Mouse (Mus musculus) E14TG2a.4 (cell line): ENCODE data around the gene Adgrg5.

Experiments used
- H3K27me3 ChIP-seq: 2 replicates; pipeline ENCODE4 v1.6.1; 2014; ENCODE audit warnings: low read length, control low read depth; ENCODE audit not compliant: insufficient read depth
- H3K36me3 ChIP-seq: 2 replicates; pipeline ENCODE4 v1.6.1; 2014; ENCODE audit warnings: low read length, control low read depth; ENCODE audit not compliant: insufficient read depth
- H3K4me1 ChIP-seq: replicated peaks from 2 replicates; pipeline ENCODE4 v1.6.1; 2014; ENCODE audit warnings: low read depth, low read length, control low read depth
- H3K4me3 ChIP-seq: replicated peaks from 2 replicates; pipeline ENCODE4 v1.5.1; 2014; ENCODE audit warnings: mild to moderate bottlenecking, low read length
- H3K9me3 ChIP-seq: 2 replicates; pipeline ENCODE4 v1.6.1; 2014; ENCODE audit warnings: low read length, control low read depth
- CTCF ChIP-seq: conservative IDR thresholded peaks from 2 replicates; pipeline ENCODE4 v1.5.1; 2014; ENCODE audit warnings: low read length
- NANOG ChIP-seq: IDR thresholded peaks from 2 replicates; pipeline ENCODE4 v1.6.1; 2014; ENCODE audit warnings: borderline replicate concordance, low read length, mixed read lengths
- POU5F1 ChIP-seq: IDR thresholded peaks from 2 replicates; pipeline ENCODE4 v1.6.1; 2014; ENCODE audit warnings: low read length, borderline replicate concordance

Gene Adgrg5

DNA sequence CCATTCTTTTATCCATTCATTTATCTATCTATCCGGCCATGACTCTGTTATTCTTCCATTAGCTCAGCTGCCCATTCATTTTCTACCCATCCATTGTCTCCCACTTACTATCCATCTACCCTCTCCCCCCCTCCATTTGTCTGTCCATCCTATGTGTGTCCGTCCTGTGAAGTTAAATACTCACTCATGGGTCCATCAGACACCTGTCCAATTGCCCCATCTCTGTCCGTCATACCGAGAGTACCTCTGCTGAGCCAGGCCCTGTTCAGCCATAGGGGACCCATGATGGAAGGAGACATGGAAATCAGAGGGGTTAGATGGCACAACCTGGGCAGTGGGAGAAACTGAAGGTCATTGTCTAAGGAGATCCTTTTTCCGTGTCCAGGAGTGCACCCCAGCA is 27.0 kb downstream of the Adgrg5 start:
- peaks cover 6% of the 10 kb centered on the region for H3K27me3 ChIP-seq
- H3K9me3 ChIP-seq: no peaks in the 10 kb centered on the region
- H3K36me3 ChIP-seq: no peaks in the 10 kb centered on the region
- TF ChIP-seq POU5F1 (no peak), NANOG (no peak), CTCF (no peak)
- no peak overlapping the region for H3K4me3 ChIP-seq
- H3K4me1 ChIP-seq: peaks cover 9% of the 10 kb centered on the region; the same call in 1 of the 2 replicates

DNA sequence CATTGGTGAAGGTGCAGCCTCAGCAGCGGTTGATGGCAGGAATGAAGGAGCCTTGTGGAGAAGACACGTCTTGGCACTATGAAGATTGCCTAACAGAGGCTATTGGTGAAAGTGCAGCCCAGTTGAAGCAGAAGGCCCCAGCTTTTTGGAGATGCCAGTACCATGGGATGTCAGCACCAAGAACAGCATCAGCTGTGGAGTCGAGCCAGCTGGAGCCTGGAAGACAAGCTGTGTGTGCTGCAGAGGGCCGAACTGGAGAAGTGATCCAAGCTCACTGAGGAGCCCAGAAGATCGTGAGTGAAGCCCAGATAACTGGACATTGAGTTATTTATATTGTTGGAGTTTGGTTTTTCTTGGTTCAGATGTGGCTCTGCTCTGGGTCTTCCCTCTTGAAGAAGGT is 28.6 kb downstream of the Adgrg5 start:
- TF ChIP-seq CTCF (no peak), POU5F1 (no peak), NANOG (no peak)
- H3K4me3 ChIP-seq: no peak overlapping the region

GRCm38 (mm10) chr8:94953624-94954367 is 30.3 kb downstream of the Adgrg5 start:
- H3K27me3 ChIP-seq: no peaks in the 10 kb centered on the region
- TF ChIP-seq NANOG (no peak), POU5F1 (no peak), CTCF (no peak)
- no peaks in the 10 kb centered on the region for H3K9me3 ChIP-seq
- H3K4me3 ChIP-seq: no peak overlapping the region
- H3K4me1 ChIP-seq: peaks cover 4% of the 10 kb centered on the region; the same call in 1 of the 2 replicates
- no peaks in the 10 kb centered on the region for H3K36me3 ChIP-seq

More for the DNA sequence above, 28.6 kb downstream of the Adgrg5 start:
- H3K9me3 ChIP-seq: no peaks in the 10 kb centered on the region
- H3K36me3 ChIP-seq: no peaks in the 10 kb centered on the region
- H3K4me1 ChIP-seq: peaks cover 9% of the 10 kb centered on the region; the same call in 1 of the 2 replicates
- no peaks in the 10 kb centered on the region for H3K27me3 ChIP-seq

- H3K36me3 ChIP-seq: no peaks in the 10 kb centered on the region
- TF ChIP-seq CTCF (no peak), NANOG (no peak)
- H3K9me3 ChIP-seq: no peaks in the 10 kb centered on the region
Measured at GRCm38 (mm10) chr8:94954368-94954737, 30.9 kb downstream of the Adgrg5 start.

DNA sequence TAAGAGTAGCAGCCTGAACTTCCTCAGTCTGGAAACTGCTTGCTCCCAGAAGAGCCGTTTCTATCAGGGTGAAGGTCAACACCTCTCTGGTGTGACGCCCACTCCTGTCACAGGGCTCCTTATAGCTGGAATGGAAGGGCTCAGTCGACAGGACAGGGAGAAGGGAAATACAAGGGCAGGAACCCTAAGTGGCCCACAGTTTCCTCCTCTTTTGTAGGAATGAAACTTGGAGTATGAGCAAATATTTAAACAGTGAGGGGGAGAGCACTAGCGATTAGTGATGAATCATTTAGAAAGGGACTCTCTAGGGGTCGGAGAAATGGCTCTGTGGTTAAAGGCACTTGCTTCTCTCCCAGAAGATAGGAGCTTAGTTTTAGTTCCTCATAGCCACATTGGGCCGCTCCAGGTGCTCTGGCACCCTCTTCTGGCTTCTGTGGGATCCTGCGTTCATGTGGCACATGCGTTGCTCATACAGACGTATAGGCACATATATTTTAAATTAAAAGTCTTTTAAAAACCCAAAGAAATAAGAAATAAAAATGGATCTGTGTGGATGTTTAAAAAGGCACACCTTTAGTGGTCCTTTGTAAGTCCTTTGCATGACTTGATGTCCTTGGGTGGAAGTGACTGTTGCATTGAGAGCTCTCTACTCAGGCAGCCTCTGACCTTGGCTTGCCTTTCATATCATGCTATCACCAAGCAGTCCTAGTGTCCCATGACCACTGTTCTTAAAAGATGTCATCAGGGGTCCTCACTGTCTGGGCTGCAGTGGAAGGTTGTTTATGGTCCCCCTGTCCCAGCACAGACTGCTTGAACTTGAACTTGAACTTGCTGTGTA is 31.6 kb downstream of the Adgrg5 start:
- H3K4me3 ChIP-seq: no peak overlapping the region
- 0 out of 2 replicates have a peak, but pooled peaks cover 4% of the 10 kb centered on the region for H3K4me1 ChIP-seq
- no peaks in the 10 kb centered on the region for H3K36me3 ChIP-seq
- H3K27me3 ChIP-seq: peaks cover 1% of the 10 kb centered on the region; the same call in 1 of the 2 replicates
- no peaks in the 10 kb centered on the region for H3K9me3 ChIP-seq
- TF ChIP-seq CTCF (peak; percentile 60), NANOG (no peak)

More at GRCm38 (mm10) chr8:94954368-94954737, 30.9 kb downstream of the Adgrg5 start:
- Histone ChIP-seq H3K27me3 (no peaks in the 10 kb centered on the region), H3K4me1 (peaks cover 4% of the 10 kb centered on the region; the same call in 1 of the 2 replicates), H3K4me3 (no peak overlapping the region)

- peaks cover 3% of the 10 kb centered on the region; the same call in 1 of the 2 replicates for H3K27me3 ChIP-seq
- no peak for TF ChIP-seq CTCF
- no peak for TF ChIP-seq POU5F1
- TF ChIP-seq NANOG: no peak
- H3K36me3 ChIP-seq: no peaks in the 10 kb centered on the region
Measured at GRCm38 (mm10) chr8:94956078-94956574, 32.6 kb downstream of the Adgrg5 start.

DNA sequence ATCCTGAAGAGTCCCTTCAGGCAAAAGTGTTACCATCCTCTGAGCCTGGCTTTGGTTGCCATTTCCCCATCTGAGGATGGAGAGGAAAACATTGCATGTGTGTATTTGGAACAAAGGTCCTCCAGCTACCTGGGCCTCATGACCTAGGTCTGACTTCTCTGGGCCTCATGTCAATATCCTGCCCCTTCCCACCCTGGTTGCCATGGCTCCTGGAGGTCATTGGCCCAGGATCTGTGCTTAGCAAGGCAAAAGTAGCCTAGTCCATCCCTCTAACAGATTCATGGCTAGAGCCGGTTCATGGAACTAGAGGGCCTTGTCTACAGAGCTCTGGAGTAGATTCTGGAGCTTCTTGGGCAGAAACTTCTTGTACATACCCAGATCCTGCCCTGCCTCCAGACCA is 38.7 kb downstream of the Adgrg5 start:
- no peak for TF ChIP-seq NANOG
- no peak for TF ChIP-seq CTCF
- TF ChIP-seq POU5F1: no peak
- Histone ChIP-seq H3K4me1 (no peaks in the 10 kb centered on the region), H3K4me3 (no peak overlapping the region), H3K9me3 (no peaks in the 10 kb centered on the region), H3K36me3 (no peaks in the 10 kb centered on the region), H3K27me3 (peaks cover 3% of the 10 kb centered on the region; the same call in 1 of the 2 replicates)

More at GRCm38 (mm10) chr8:94956078-94956574, 32.6 kb downstream of the Adgrg5 start:
- Histone ChIP-seq H3K4me3 (no peak overlapping the region), H3K4me1 (0 out of 2 replicates have a peak, but pooled peaks cover 4% of the 10 kb centered on the region), H3K9me3 (no peaks in the 10 kb centered on the region)

GRCm38 (mm10) chr8:94964828-94965227 is 41.3 kb downstream of the Adgrg5 start:
- H3K27me3 ChIP-seq: peaks cover 3% of the 10 kb centered on the region; the same call in 1 of the 2 replicates
- H3K36me3 ChIP-seq: no peaks in the 10 kb centered on the region
- no peak overlapping the region for H3K4me3 ChIP-seq
- no peak for TF ChIP-seq POU5F1
- TF ChIP-seq CTCF: no peak
- no peak for TF ChIP-seq NANOG
- H3K9me3 ChIP-seq: no peaks in the 10 kb centered on the region
- no peaks in the 10 kb centered on the region for H3K4me1 ChIP-seq
